Mouse (Mus musculus): ENCODE measurements around the gene Wwox. TPM values are rescaled to one million over a fixed set of nuclear protein-coding genes. Genes with fewer than 3 reads are reported as not detected.

The Wwox gene
- polyA plus RNA-seq (2011; ENCODE audit: insufficient read depth, insufficient read length, low replicate concordance, missing spikeins) = 5.4 and 13.5 TPM in 2 replicates

- WGBS = under 1% methylated on average over 54 of the region's 54 CpGs
- H3K4me3 ChIP-seq (replicated peaks; ENCODE audit: control insufficient read depth, low read depth, low read length) = peak within 1 kb of the TSS; percentile 96
- TF ChIP-seq POLR2A (IDR thresholded peaks at IDR 0.05; ENCODE audit: borderline replicate concordance, control insufficient read depth, low read depth, low read length) = peak; percentile 70
- TF ChIP-seq CTCF (IDR thresholded peaks at IDR 0.05; ENCODE audit: control insufficient read depth, insufficient read depth, low read length) = peak; percentile 81
- H3K27ac ChIP-seq (ENCODE audit: control insufficient read depth, insufficient read depth, low read depth, low read length, poor library complexity) = peak within 1 kb of the TSS; percentile 74
- peaks cover 2% of the 10 kb centered on the region; the same call in 1 of the 2 replicates for H3K4me1 ChIP-seq (ENCODE audit: control insufficient read depth, insufficient read depth, low read length)
Measured at GRCm38 (mm10) chr8:114439334-114440204, at the start of gene Wwox. Wwox (plus strand) TSS chr8:114439655.

- Histone ChIP-seq H3K4me3 (replicated peaks; ENCODE audit: control insufficient read depth, low read depth, low read length) (no peak overlapping the region), H3K27ac (ENCODE audit: control insufficient read depth, insufficient read depth, low read depth, low read length, poor library complexity) (no peak overlapping the region), H3K4me1 (ENCODE audit: control insufficient read depth, insufficient read depth, low read length) (no peaks in the 10 kb centered on the region)
- peak; percentile 39 for TF ChIP-seq CTCF (IDR thresholded peaks at IDR 0.05; ENCODE audit: control insufficient read depth, insufficient read depth, low read length)
- no peak for TF ChIP-seq POLR2A (IDR thresholded peaks at IDR 0.05; ENCODE audit: borderline replicate concordance, control insufficient read depth, low read depth, low read length)
- 16% methylated on average over 12 of the region's 13 CpGs for WGBS
Measured at GRCm38 (mm10) chr8:114390465-114391254, 48.8 kb upstream of the Wwox start.

- WGBS = 85% methylated on average over 5 of the region's 5 CpGs
- no peak for TF ChIP-seq POLR2A (IDR thresholded peaks at IDR 0.05; ENCODE audit: borderline replicate concordance, control insufficient read depth, low read depth, low read length)
- no peak for TF ChIP-seq CTCF (IDR thresholded peaks at IDR 0.05; ENCODE audit: control insufficient read depth, insufficient read depth, low read length)
- H3K27ac ChIP-seq (ENCODE audit: control insufficient read depth, insufficient read depth, low read depth, low read length, poor library complexity) = no peak overlapping the region
Measured at GRCm38 (mm10) chr8:114398326-114398725, 41.1 kb upstream of the Wwox start.

GRCm38 (mm10) chr8:114399273-114399672 lies 40.2 kb upstream of the Wwox start:
- Histone ChIP-seq H3K4me3 (replicated peaks; ENCODE audit: control insufficient read depth, low read depth, low read length) (no peak overlapping the region), H3K27ac (ENCODE audit: control insufficient read depth, insufficient read depth, low read depth, low read length, poor library complexity) (no peak overlapping the region), H3K4me1 (ENCODE audit: control insufficient read depth, insufficient read depth, low read length) (no peaks in the 10 kb centered on the region)
- 94% methylated on average over 5 of the region's 5 CpGs for WGBS
- TF ChIP-seq POLR2A (IDR thresholded peaks at IDR 0.05; ENCODE audit: borderline replicate concordance, control insufficient read depth, low read depth, low read length) (no peak), CTCF (IDR thresholded peaks at IDR 0.05; ENCODE audit: control insufficient read depth, insufficient read depth, low read length) (no peak)

More at GRCm38 (mm10) chr8:114398326-114398725, 41.1 kb upstream of the Wwox start:
- Histone ChIP-seq H3K4me3 (replicated peaks; ENCODE audit: control insufficient read depth, low read depth, low read length) (no peak overlapping the region), H3K4me1 (ENCODE audit: control insufficient read depth, insufficient read depth, low read length) (no peaks in the 10 kb centered on the region)

- H3K4me3 ChIP-seq (replicated peaks; ENCODE audit: control insufficient read depth, low read depth, low read length) = no peak overlapping the region
- H3K27ac ChIP-seq (ENCODE audit: control insufficient read depth, insufficient read depth, low read depth, low read length, poor library complexity) = no peak overlapping the region
- TF ChIP-seq POLR2A (IDR thresholded peaks at IDR 0.05; ENCODE audit: borderline replicate concordance, control insufficient read depth, low read depth, low read length) (no peak), CTCF (IDR thresholded peaks at IDR 0.05; ENCODE audit: control insufficient read depth, insufficient read depth, low read length) (no peak)
- H3K4me1 ChIP-seq (ENCODE audit: control insufficient read depth, insufficient read depth, low read length) = no peaks in the 10 kb centered on the region
- 69% methylated on average over 7 of the region's 7 CpGs for WGBS
Measured at GRCm38 (mm10) chr8:114401679-114402078, 37.8 kb upstream of the Wwox start.

GRCm38 (mm10) chr8:114411421-114411820 lies 28.0 kb upstream of the Wwox start:
- no peak overlapping the region for H3K4me3 ChIP-seq (replicated peaks; ENCODE audit: control insufficient read depth, low read depth, low read length)
- TF ChIP-seq CTCF (IDR thresholded peaks at IDR 0.05; ENCODE audit: control insufficient read depth, insufficient read depth, low read length) (no peak), POLR2A (IDR thresholded peaks at IDR 0.05; ENCODE audit: borderline replicate concordance, control insufficient read depth, low read depth, low read length) (no peak)
- no peak overlapping the region for H3K27ac ChIP-seq (ENCODE audit: control insufficient read depth, insufficient read depth, low read depth, low read length, poor library complexity)
- WGBS = 39% methylated on average over 3 of the region's 3 CpGs
- no peaks in the 10 kb centered on the region; the same call in 1 of the 2 replicates for H3K4me1 ChIP-seq (ENCODE audit: control insufficient read depth, insufficient read depth, low read length)

- Histone ChIP-seq H3K4me1 (ENCODE audit: control insufficient read depth, insufficient read depth, low read length) (no peaks in the 10 kb centered on the region; the same call in 1 of the 2 replicates), H3K4me3 (replicated peaks; ENCODE audit: control insufficient read depth, low read depth, low read length) (peak within 1 kb of the TSS; percentile 20), H3K27ac (ENCODE audit: control insufficient read depth, insufficient read depth, low read depth, low read length, poor library complexity) (no peak within 1 kb of the TSS)
- TF ChIP-seq POLR2A (IDR thresholded peaks at IDR 0.05; ENCODE audit: borderline replicate concordance, control insufficient read depth, low read depth, low read length) (no peak), CTCF (IDR thresholded peaks at IDR 0.05; ENCODE audit: control insufficient read depth, insufficient read depth, low read length) (no peak)
- 81% methylated on average over 8 of the region's 8 CpGs for WGBS
Measured at GRCm38 (mm10) chr8:114417786-114418185, 21.7 kb upstream of the Wwox start, which contains the start of gene Clec3a. Clec3a (plus strand) TSS chr8:114418086.

- no peaks in the 10 kb centered on the region; the same call in 1 of the 2 replicates for H3K4me1 ChIP-seq (ENCODE audit: control insufficient read depth, insufficient read depth, low read length)
- no peak overlapping the region for H3K27ac ChIP-seq (ENCODE audit: control insufficient read depth, insufficient read depth, low read depth, low read length, poor library complexity)
- WGBS = 52% methylated on average over 5 of the region's 5 CpGs
- no peak overlapping the region for H3K4me3 ChIP-seq (replicated peaks; ENCODE audit: control insufficient read depth, low read depth, low read length)
- no peak for TF ChIP-seq CTCF (IDR thresholded peaks at IDR 0.05; ENCODE audit: control insufficient read depth, insufficient read depth, low read length)
- TF ChIP-seq POLR2A (IDR thresholded peaks at IDR 0.05; ENCODE audit: borderline replicate concordance, control insufficient read depth, low read depth, low read length) = no peak
Measured at GRCm38 (mm10) chr8:114418486-114418885, 21.0 kb upstream of the Wwox start.
